Mouse (Mus musculus): Measurements from ENCODE around the gene Fam83e. TPM values are rescaled to one million over a fixed set of nuclear protein-coding genes. Genes with fewer than 3 reads are reported as not detected.
A peak's percentile ranks its signal among the peaks of the same experiment; 100 is the strongest.

The Fam83e gene
- polyA plus RNA-seq (2016; fragmentation: Nextera tagmentation; extraction: Ambion mirVana) = 1.6 and 1.8 TPM in 2 replicates

GRCm38 (mm10) chr7:45720413-45721233 is at the start of gene Fam83e:
Gene Fam83e (plus strand): TSS chr7:45721212.
- Histone ChIP-seq H3K4me3 (peak within 1 kb of the TSS; percentile 91; the same call in 1 of the 2 replicates), H3K27me3 (ENCODE audit: insufficient read depth, poor library complexity, severe bottlenecking) (no peaks in the 10 kb centered on the region), H3K36me3 (peaks cover 69% of the 10 kb centered on the region), H3K9me3 (no peaks in the 10 kb centered on the region), H3K27ac (no peak within 1 kb of the TSS), H3K4me1 (replicated peaks) (peaks cover 48% of the 10 kb centered on the region)
- whole genome bisulfite sequencing = 88% methylated on average over 14 of the region's 14 CpGs
- no peak for DNase-seq (ENCODE audit: low spot score)

- no peak for DNase-seq (ENCODE audit: low spot score)
- 0 out of 2 replicates have a peak overlapping the region, but pooled peaks have one; percentile 3 for H3K27ac ChIP-seq
- H3K4me1 ChIP-seq (replicated peaks) = peaks cover 20% of the 10 kb centered on the region
- WGBS = 80% methylated on average over 7 of the region's 7 CpGs
- no peaks in the 10 kb centered on the region; the same call in 1 of the 2 replicates for H3K27me3 ChIP-seq (ENCODE audit: insufficient read depth, poor library complexity, severe bottlenecking)
- no peak overlapping the region for H3K4me3 ChIP-seq
- H3K36me3 ChIP-seq = no peaks in the 10 kb centered on the region
- H3K9me3 ChIP-seq = no peaks in the 10 kb centered on the region
These were observed 43.3 kb upstream of the Fam83e start for GRCm38 (mm10) chr7:45677627-45678295.

GRCm38 (mm10) chr7:45678513-45678912 is 42.5 kb upstream of the Fam83e start:
- Histone ChIP-seq H3K4me1 (replicated peaks) (peaks cover 27% of the 10 kb centered on the region), H3K4me3 (no peak overlapping the region), H3K9me3 (no peaks in the 10 kb centered on the region), H3K36me3 (no peaks in the 10 kb centered on the region), H3K27me3 (ENCODE audit: insufficient read depth, poor library complexity, severe bottlenecking) (no peaks in the 10 kb centered on the region; the same call in 1 of the 2 replicates), H3K27ac (no peak overlapping the region)
- DNase-seq (ENCODE audit: low spot score) = no peak
- 94% methylated on average over 14 of the region's 14 CpGs for WGBS

GRCm38 (mm10) chr7:45679966-45680621 is 40.9 kb upstream of the Fam83e start:
- Histone ChIP-seq H3K27me3 (ENCODE audit: insufficient read depth, poor library complexity, severe bottlenecking) (peaks cover 6% of the 10 kb centered on the region), H3K9me3 (no peaks in the 10 kb centered on the region), H3K27ac (peak overlapping the region; percentile 66), H3K4me1 (replicated peaks) (peaks cover 38% of the 10 kb centered on the region), H3K4me3 (no peak overlapping the region), H3K36me3 (no peaks in the 10 kb centered on the region)
- DNase-seq (ENCODE audit: low spot score) = no peak
- WGBS = 62% methylated on average over 14 of the region's 14 CpGs

GRCm38 (mm10) chr7:45681046-45681736 is 39.8 kb upstream of the Fam83e start:
- DNase-seq (ENCODE audit: low spot score) = no peak
- WGBS = 86% methylated on average over 8 of the region's 8 CpGs
- no peaks in the 10 kb centered on the region for H3K9me3 ChIP-seq
- no peak overlapping the region for H3K27ac ChIP-seq
- H3K36me3 ChIP-seq = no peaks in the 10 kb centered on the region
- peaks cover 13% of the 10 kb centered on the region for H3K27me3 ChIP-seq (ENCODE audit: insufficient read depth, poor library complexity, severe bottlenecking)
- no peak overlapping the region for H3K4me3 ChIP-seq
- H3K4me1 ChIP-seq (replicated peaks) = peaks cover 49% of the 10 kb centered on the region

- Histone ChIP-seq H3K27ac (peak overlapping the region; percentile 89), H3K27me3 (ENCODE audit: insufficient read depth, poor library complexity, severe bottlenecking) (peaks cover 13% of the 10 kb centered on the region), H3K9me3 (no peaks in the 10 kb centered on the region), H3K4me3 (peak overlapping the region; percentile 32), H3K4me1 (replicated peaks) (peaks cover 60% of the 10 kb centered on the region), H3K36me3 (no peaks in the 10 kb centered on the region)
- DNase-seq (ENCODE audit: low spot score) = peak; percentile 93
- 28% methylated on average over 14 of the region's 14 CpGs for WGBS
These were observed 38.6 kb upstream of the Fam83e start for GRCm38 (mm10) chr7:45682144-45683126.

- Histone ChIP-seq H3K27me3 (ENCODE audit: insufficient read depth, poor library complexity, severe bottlenecking) (peaks cover 13% of the 10 kb centered on the region), H3K36me3 (no peaks in the 10 kb centered on the region), H3K4me3 (peak within 1 kb of the TSS; percentile 32; the same call in 1 of the 2 replicates), H3K27ac (peak within 1 kb of the TSS; percentile 89), H3K4me1 (replicated peaks) (peaks cover 56% of the 10 kb centered on the region), H3K9me3 (no peaks in the 10 kb centered on the region)
- no peak for DNase-seq (ENCODE audit: low spot score)
- 78% methylated on average over 7 of the region's 7 CpGs for WGBS
These were observed 37.5 kb upstream of the Fam83e start, which contains the start of gene Ntn5 for GRCm38 (mm10) chr7:45683396-45684050. Gene Ntn5 (plus strand): TSS chr7:45684022.

GRCm38 (mm10) chr7:45685811-45686210 is 35.2 kb upstream of the Fam83e start:
- no peak for DNase-seq (ENCODE audit: low spot score)
- H3K27me3 ChIP-seq (ENCODE audit: insufficient read depth, poor library complexity, severe bottlenecking) = peaks cover 31% of the 10 kb centered on the region
- H3K4me3 ChIP-seq = 0 out of 2 replicates have a peak overlapping the region, but pooled peaks have one; percentile 14
- no peaks in the 10 kb centered on the region for H3K9me3 ChIP-seq
- 56% methylated on average over 10 of the region's 10 CpGs for WGBS
- no peaks in the 10 kb centered on the region for H3K36me3 ChIP-seq
- peak overlapping the region; percentile 71 for H3K27ac ChIP-seq
- H3K4me1 ChIP-seq (replicated peaks) = peaks cover 65% of the 10 kb centered on the region

- Histone ChIP-seq H3K36me3 (no peaks in the 10 kb centered on the region), H3K27ac (peak overlapping the region; percentile 71; the same call in 1 of the 2 replicates), H3K27me3 (ENCODE audit: insufficient read depth, poor library complexity, severe bottlenecking) (peaks cover 41% of the 10 kb centered on the region), H3K4me1 (replicated peaks) (peaks cover 65% of the 10 kb centered on the region), H3K9me3 (no peaks in the 10 kb centered on the region), H3K4me3 (0 out of 2 replicates have a peak overlapping the region, but pooled peaks have one; percentile 14)
- DNase-seq (ENCODE audit: low spot score) = no peak
- WGBS = 75% methylated on average over 3 of the region's 3 CpGs
These were observed 34.2 kb upstream of the Fam83e start for GRCm38 (mm10) chr7:45686841-45687240.

GRCm38 (mm10) chr7:45689099-45689498 is 31.9 kb upstream of the Fam83e start:
- Histone ChIP-seq H3K36me3 (no peaks in the 10 kb centered on the region), H3K27me3 (ENCODE audit: insufficient read depth, poor library complexity, severe bottlenecking) (peaks cover 60% of the 10 kb centered on the region), H3K4me1 (replicated peaks) (peaks cover 58% of the 10 kb centered on the region), H3K4me3 (no peak overlapping the region), H3K9me3 (no peaks in the 10 kb centered on the region), H3K27ac (peak overlapping the region; percentile 12; the same call in 1 of the 2 replicates)
- WGBS = 59% methylated on average over 6 of the region's 6 CpGs
- no peak for DNase-seq (ENCODE audit: low spot score)

GRCm38 (mm10) chr7:45689800-45690199 is 31.2 kb upstream of the Fam83e start:
- H3K27me3 ChIP-seq (ENCODE audit: insufficient read depth, poor library complexity, severe bottlenecking) = peaks cover 56% of the 10 kb centered on the region
- H3K4me1 ChIP-seq (replicated peaks) = peaks cover 62% of the 10 kb centered on the region
- H3K4me3 ChIP-seq = no peak overlapping the region
- WGBS = 82% methylated on average over 11 of the region's 11 CpGs
- no peak for DNase-seq (ENCODE audit: low spot score)
- H3K27ac ChIP-seq = peak overlapping the region; percentile 40; the same call in 1 of the 2 replicates
- H3K36me3 ChIP-seq = no peaks in the 10 kb centered on the region
- no peaks in the 10 kb centered on the region for H3K9me3 ChIP-seq

All from hindbrain, embryonic 10.5 days (tissue).